Mouse (Mus musculus) embryonic fibroblast, embryonic 13.5 days (primary cell): ENCODE measurements at regions not wholly inside any gene's neighbourhood (a gene's known extent, or its start where the extent isn't known, plus 50 kb on each side); places are given as distances from the start of the nearest gene placed in this dataset.

Experiments
- CTCF ChIP-seq: IDR thresholded peaks from 2 replicates; pipeline ENCODE4 v1.5.1; 2011; ENCODE audit warnings: mild to moderate bottlenecking, control low read depth, low read length, moderate library complexity, borderline replicate concordance; ENCODE audit not compliant: insufficient read depth
- POLR2A ChIP-seq: IDR thresholded peaks from 2 replicates; pipeline ENCODE4 v1.6.1; 2011; ENCODE audit warnings: low read depth, mild to moderate bottlenecking, control low read depth, low read length, moderate library complexity

GRCm38 (mm10) chr6:139210256-139210655 is 291.5 kb downstream of the Rergl start:
- no peak for TF ChIP-seq CTCF
- TF ChIP-seq POLR2A, result no peak
